Mouse (Mus musculus) gastrocnemius, postnatal 36 days (tissue): ENCODE results near the gene Foxi3. TPM values are rescaled to one million over a fixed set of nuclear protein-coding genes. Genes with fewer than 3 reads are reported as not detected.

ENCODE experiments used
- DNase-seq, 2 experiments: peaks; one replicate each; pipeline ENCODE4 v3.0.0; 2022
- intact Hi-C: fragments of 180-260 bp; cut with DNase I; formaldehyde crosslinking; loops from one replicate; pipeline ENCODE4 v1.15.1; 2025
- long read RNA-seq, 2 experiments: library from polyadenylated mRNA; stranded (forward); transcript quantifications; one replicate each; pipeline ENCODE4 v2.0.0; 2021
- total RNA-seq, 2 experiments: library from RNA; stranded (reverse); gene quantifications; 2 replicates each; pipeline ENCODE4 v1.2.3; 2021

Foxi3 gene
- not detected for total RNA-seq
- long read RNA-seq, experiment 1: 0 reads
- long read RNA-seq, experiment 2: 0 reads

- DNase-seq: no peak
- intact Hi-C loops: loop anchor here (10.0 kb wide), 1 partner anchor 168 kb away; no protein-coding TSS in a partner anchor
Measured at GRCm38 (mm10) chr6:70956285-70956912, at the start of gene Foxi3. Gene Foxi3 (plus strand): TSS chr6:70956531.

GRCm38 (mm10) chr6:70909572-70909971, 46.8 kb upstream of the Foxi3 start:
- intact Hi-C loops: no loop called here
- no peak for DNase-seq

GRCm38 (mm10) chr6:70910285-70910684, 46.0 kb upstream of the Foxi3 start:
- no peak for DNase-seq
- intact Hi-C loops: no loop called here

- intact Hi-C loops: no loop called here
- DNase-seq: no peak
Measured at GRCm38 (mm10) chr6:70911668-70912395, 44.5 kb upstream of the Foxi3 start.

- no peak for DNase-seq
- intact Hi-C loops: no loop called here
Measured at GRCm38 (mm10) chr6:70912396-70912765, 44.0 kb upstream of the Foxi3 start.

GRCm38 (mm10) chr6:70918827-70919226, 37.5 kb upstream of the Foxi3 start, which contains the start of gene Tex37:
Gene Tex37 (minus strand): TSS chr6:70918927.
- DNase-seq: no peak
- intact Hi-C loops: no loop called here

- intact Hi-C loops: loop anchor here (2.0 kb wide), 1 partner anchor 113 kb away; no protein-coding TSS in a partner anchor
- DNase-seq: no peak
Measured at GRCm38 (mm10) chr6:70921274-70922074, 34.9 kb upstream of the Foxi3 start.

- no peak for DNase-seq
- intact Hi-C loops: no loop called here
Measured at GRCm38 (mm10) chr6:70931801-70932200, 24.5 kb upstream of the Foxi3 start.

GRCm38 (mm10) chr6:70953274-70953673, 3.1 kb upstream of the Foxi3 start:
- DNase-seq: no peak
- intact Hi-C loops: loop anchor here (10.0 kb wide), 1 partner anchor 172 kb away; no protein-coding TSS in a partner anchor

GRCm38 (mm10) chr6:70954040-70954439, 2.3 kb upstream of the Foxi3 start:
- DNase-seq: no peak
- intact Hi-C loops: loop anchor here (10.0 kb wide), 1 partner anchor 171 kb away; no protein-coding TSS in a partner anchor

GRCm38 (mm10) chr6:70955291-70955800, 985 bp upstream of the Foxi3 start:
- intact Hi-C loops: loop anchor here (10.0 kb wide), 1 partner anchor 169 kb away; no protein-coding TSS in a partner anchor
- no peak for DNase-seq

- intact Hi-C loops: loop anchor here (10.0 kb wide), 1 partner anchor 169 kb away; no protein-coding TSS in a partner anchor
- no peak for DNase-seq
Measured at GRCm38 (mm10) chr6:70955841-70956240, 490 bp upstream of the Foxi3 start.

GRCm38 (mm10) chr6:70956936-70957335, 605 bp downstream of the Foxi3 start:
- no peak for DNase-seq
- intact Hi-C loops: loop anchor here (10.0 kb wide), 1 partner anchor 168 kb away; no protein-coding TSS in a partner anchor

- intact Hi-C loops: loop anchor here (10.0 kb wide), 1 partner anchor 167 kb away; no protein-coding TSS in a partner anchor
- no peak for DNase-seq
Measured at GRCm38 (mm10) chr6:70957341-70957940, 1.1 kb downstream of the Foxi3 start.

GRCm38 (mm10) chr6:70964116-70964830, 7.9 kb downstream of the Foxi3 start:
- intact Hi-C loops: no loop called here
- no peak for DNase-seq

GRCm38 (mm10) chr6:70965694-70966093, 9.4 kb downstream of the Foxi3 start:
- intact Hi-C loops: no loop called here
- DNase-seq: no peak

- intact Hi-C loops: no loop called here
- no peak for DNase-seq
Measured at GRCm38 (mm10) chr6:70967422-70967821, 11.1 kb downstream of the Foxi3 start.

GRCm38 (mm10) chr6:70968291-70968690, 12.0 kb downstream of the Foxi3 start:
- DNase-seq: no peak
- intact Hi-C loops: no loop called here

GRCm38 (mm10) chr6:70973066-70973465, 16.7 kb downstream of the Foxi3 start:
- intact Hi-C loops: no loop called here
- no peak for DNase-seq
